In genomic region chr7:105480561-105481504, GRCm38 (mm10) we compare ENCODE assay signal across 8 mouse cellular contexts. TPM values are rescaled to one million over a fixed set of nuclear protein-coding genes. Genes with fewer than 3 reads are reported as not detected.
DNase-seq lines count a peak whose midpoint lies in the region; ATAC-seq and TF ChIP-seq lines count a peak whose summit lies in the region.

No protein-coding gene starts in this region.

- peak overlapping the region; percentile 68 for H3K9ac ChIP-seq in lung, postnatal 0 days (replicated peaks; ENCODE audit: low read depth)
- H3K9ac ChIP-seq in stomach, embryonic 14.5 days (replicated peaks; ENCODE audit: low read depth, low read length) = peak overlapping the region; percentile 63; the same call in 1 of the 2 replicates

- peak overlapping the region; percentile 79 for H3K4me2 ChIP-seq in lung, postnatal 0 days (replicated peaks; ENCODE audit: low read depth, low read length)
- peak overlapping the region; percentile 66 for H3K4me2 ChIP-seq in stomach, embryonic 14.5 days (replicated peaks; ENCODE audit: low read depth, low read length)

- DNase-seq in left cerebral cortex, adult 2 months (ENCODE audit: extremely low spot score in 1 of 2, low spot score in 2 of 2) = peak in 1 of 2 experiments; percentile 18
- no peak for DNase-seq in left cerebral cortex, adult 11 months (ENCODE audit: low spot score)
- DNase-seq in heart, adult 9 months (ENCODE audit: low spot score in 2 of 2) = peak; percentile 56 to 67
- DNase-seq in kidney, adult 2 months = peak; percentile 72
- DNase-seq in lung, postnatal 0 days (ENCODE audit: low spot score) = peak; percentile 67
- no peak for DNase-seq in thymus, postnatal 36 days

- TF ChIP-seq CTCF in left cerebral cortex, adult 2 months (IDR thresholded peaks at IDR 0.05) = no peak
- TF ChIP-seq CTCF in cortical plate, adult 2 months (IDR thresholded peaks at IDR 0.05; ENCODE audit: extremely low read depth, insufficient read depth, low read length) = no peak
- TF ChIP-seq CTCF in kidney, adult 2 months (conservative IDR thresholded peaks at IDR 0.05; ENCODE audit: insufficient read depth, insufficient read length, low read depth, low read length) = no peak
- no peak for TF ChIP-seq CTCF in lung, postnatal 0 days (IDR thresholded peaks at IDR 0.05)

- no peak for TF ChIP-seq POLR2A in cortical plate, adult 2 months (IDR thresholded peaks at IDR 0.05; ENCODE audit: extremely low read depth, insufficient read depth, low read length)
- TF ChIP-seq POLR2A in kidney, adult 2 months (IDR thresholded peaks at IDR 0.05; ENCODE audit: low read depth, low read length) = no peak

- peak overlapping the region; percentile 56 for H3K4me3 ChIP-seq in left cerebral cortex, adult 2 months
- H3K4me3 ChIP-seq in cortical plate, adult 2 months (ENCODE audit: insufficient read depth, low read length) = peak overlapping the region; percentile 20
- H3K4me3 ChIP-seq in kidney, adult 2 months (ENCODE audit: insufficient read depth, low read depth, low read length) = peak overlapping the region; percentile 50
- H3K4me3 ChIP-seq in lung, postnatal 0 days (ENCODE audit: low read depth, low read length) = peak overlapping the region; percentile 58
- peak overlapping the region; percentile 40 for H3K4me3 ChIP-seq in stomach, embryonic 14.5 days (ENCODE audit: low read depth, low read length)

- intact Hi-C loops in left cerebral cortex, adult 2 months (cut with DNase I) = no loop called here

- H3K4me1 ChIP-seq in cortical plate, adult 2 months (ENCODE audit: control insufficient read depth, insufficient read depth, low read length) = no peaks in the 10 kb centered on the region; the same call in 1 of the 2 replicates
- peaks cover 8% of the 10 kb centered on the region for H3K4me1 ChIP-seq in kidney, adult 2 months (ENCODE audit: control insufficient read depth, insufficient read depth, low read length)
- peaks cover 7% of the 10 kb centered on the region; the same call in 1 of the 2 replicates for H3K4me1 ChIP-seq in lung, postnatal 0 days (ENCODE audit: insufficient read depth, low read depth, low read length)
- peaks cover 13% of the 10 kb centered on the region for H3K4me1 ChIP-seq in stomach, embryonic 14.5 days (ENCODE audit: control insufficient read depth, insufficient read depth, low read length)

- no peaks in the 10 kb centered on the region for H3K9me3 ChIP-seq in lung, postnatal 0 days (ENCODE audit: low read length)
- H3K9me3 ChIP-seq in stomach, embryonic 14.5 days (ENCODE audit: control insufficient read depth, low read depth, low read length) = no peaks in the 10 kb centered on the region

- 0 out of 2 replicates have a peak, but pooled peaks have one; percentile 2 for ATAC-seq in lung, postnatal 0 days
- ATAC-seq in stomach, embryonic 14.5 days (ENCODE audit: insufficient number of reproducible peaks, insufficient read depth, low FRiP score, low read depth) = 0 out of 2 replicates have a peak, but pooled peaks have one; percentile 1

- no peaks in the 10 kb centered on the region for H3K27me3 ChIP-seq in kidney, adult 2 months (replicated peaks; ENCODE audit: control insufficient read depth, insufficient read depth, low read length)
- H3K27me3 ChIP-seq in lung, postnatal 0 days (replicated peaks; ENCODE audit: insufficient read depth, low read length) = no peaks in the 10 kb centered on the region
- no peaks in the 10 kb centered on the region for H3K27me3 ChIP-seq in stomach, embryonic 14.5 days (ENCODE audit: control insufficient read depth, insufficient read depth, low read length)

- H3K36me3 ChIP-seq in kidney, adult 2 months (ENCODE audit: control insufficient read depth, insufficient read depth, low read length) = no peaks in the 10 kb centered on the region
- no peaks in the 10 kb centered on the region for H3K36me3 ChIP-seq in lung, postnatal 0 days (ENCODE audit: insufficient read depth, low read length)
- no peaks in the 10 kb centered on the region for H3K36me3 ChIP-seq in stomach, embryonic 14.5 days (ENCODE audit: control insufficient read depth, insufficient read depth, low read length)

- 63% methylated on average over 23 of the region's 23 CpGs for WGBS in kidney, adult 2 months
- 45% methylated on average over 23 of the region's 23 CpGs for WGBS in lung, postnatal 0 days
- 61% methylated on average over 23 of the region's 23 CpGs for WGBS in stomach, embryonic 14.5 days

- peak; percentile 48; the same call in 1 of the 2 replicates for TF ChIP-seq EP300 in lung, postnatal 0 days (IDR thresholded peaks at IDR 0.05)

- peak overlapping the region; percentile 99 for H3K27ac ChIP-seq in left cerebral cortex, adult 2 months
- H3K27ac ChIP-seq in cortical plate, adult 2 months (ENCODE audit: insufficient read depth, low read length) = peak overlapping the region; percentile 96
- H3K27ac ChIP-seq in kidney, adult 2 months (ENCODE audit: insufficient read depth, low read depth, low read length) = peak overlapping the region; percentile 49
- H3K27ac ChIP-seq in lung, postnatal 0 days (ENCODE audit: low read length) = peak overlapping the region; percentile 93
- peak overlapping the region; percentile 71 for H3K27ac ChIP-seq in stomach, embryonic 14.5 days (ENCODE audit: low read length)

RNA-seq across cellular contexts. Expression of gene Cavin3, which starts 1.3 kb away (rescaled TPM):
- total RNA-seq in left cerebral cortex, adult 2 months (2021) = 10 to 100 TPM; 17.9 to 18.7 TPM
- 30.9 and 32.1 TPM in 2 replicates for polyA plus RNA-seq in cortical plate, adult 2 months (2012; rRNA removed)
- polyA plus RNA-seq in kidney, adult 2 months (2012; rRNA removed) = 21.4 and 27.9 TPM in 2 replicates
- 162 and 168 TPM in 2 replicates for polyA plus RNA-seq in lung, postnatal 0 days (2015; fragmentation: Nextera tagmentation; extraction: Ambion mirVana)
- 113 and 121 TPM in 2 replicates for polyA plus RNA-seq in stomach, embryonic 14.5 days (2014; fragmentation: Nextera tagmentation; extraction: Ambion mirVana)

RNA-seq across cellular contexts. Expression of gene Cckbr, which starts 55.3 kb away (rescaled TPM):
- 10 to 100 TPM; 64.9 to 65.5 TPM for total RNA-seq in left cerebral cortex, adult 2 months (2021)
- polyA plus RNA-seq in cortical plate, adult 2 months (2012; rRNA removed) = 99.5 and 100 TPM in 2 replicates
- polyA plus RNA-seq in kidney, adult 2 months (2012; rRNA removed) = 0.14 and 0.22 TPM in 2 replicates
- 0.06 and 0.12 TPM in 2 replicates for polyA plus RNA-seq in lung, postnatal 0 days (2015; fragmentation: Nextera tagmentation; extraction: Ambion mirVana)
- polyA plus RNA-seq in stomach, embryonic 14.5 days (2014; fragmentation: Nextera tagmentation; extraction: Ambion mirVana) = 0.85 and 0.87 TPM in 2 replicates

Comparison
In these comparisons a context has a peak if more than half of its experiments do, and no peak if none do; other contexts are left out.
1. DNase-seq: peak in heart, adult 9 months (2 of 2), kidney, adult 2 months (single experiment) and lung, postnatal 0 days (single experiment); none in left cerebral cortex, adult 11 months (single experiment) and thymus, postnatal 36 days (0 of 2).
2. H3K27ac ChIP-seq: peak in every context shown above with its lines; median percentile 99 in left cerebral cortex, adult 2 months; 96 in cortical plate, adult 2 months; 93 in lung, postnatal 0 days; 71 in stomach, embryonic 14.5 days; 49 in kidney, adult 2 months.
3. RNA of gene Cckbr, which starts 55.3 kb away (polyA plus RNA-seq): 99.5 to 100 TPM in cortical plate, adult 2 months; 0.85 to 0.87 TPM in stomach, embryonic 14.5 days, 0.14 to 0.22 TPM in kidney, adult 2 months and 0.06 to 0.12 TPM in lung, postnatal 0 days; every median in the first group is over 10 times any median in the second.
4. Peak in every context shown above with its lines, with median percentiles within 50 percentile points of each other: H3K4me3 ChIP-seq.